Mouse (Mus musculus): Measurements from ENCODE around the gene Tnrc6a. TPM values are rescaled to one million over a fixed set of nuclear protein-coding genes. Genes with fewer than 3 reads are reported as not detected.

The Tnrc6a gene
- total RNA-seq, 2 experiments from 2014 or later: 41.7 to 45.1 TPM

DNA sequence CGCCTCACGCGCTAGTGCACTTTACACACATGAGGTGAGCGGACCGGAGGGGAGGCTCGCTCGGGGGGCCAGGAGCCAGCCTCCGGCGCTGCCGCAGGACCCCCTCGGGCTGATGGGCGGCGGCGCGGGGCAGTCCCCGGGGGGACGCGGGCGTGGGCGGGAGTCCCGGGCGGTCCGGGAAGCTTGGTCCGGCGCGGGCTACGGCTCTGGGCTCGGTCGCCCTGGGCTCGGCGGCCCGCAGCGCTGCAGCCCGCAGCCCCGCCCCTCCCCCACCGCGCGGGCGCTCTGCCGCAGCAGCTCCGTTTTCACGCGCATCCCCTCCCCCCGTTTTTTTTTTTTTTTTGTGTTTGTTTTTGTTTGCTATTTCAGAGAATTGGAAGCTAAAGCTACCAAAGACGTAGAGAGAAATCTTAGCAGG, 623 bp downstream of the Tnrc6a start:
- DNase-seq (ENCODE audit: low spot score in 2 of 2): peak in 1 of 2 experiments; percentile 42

DNA sequence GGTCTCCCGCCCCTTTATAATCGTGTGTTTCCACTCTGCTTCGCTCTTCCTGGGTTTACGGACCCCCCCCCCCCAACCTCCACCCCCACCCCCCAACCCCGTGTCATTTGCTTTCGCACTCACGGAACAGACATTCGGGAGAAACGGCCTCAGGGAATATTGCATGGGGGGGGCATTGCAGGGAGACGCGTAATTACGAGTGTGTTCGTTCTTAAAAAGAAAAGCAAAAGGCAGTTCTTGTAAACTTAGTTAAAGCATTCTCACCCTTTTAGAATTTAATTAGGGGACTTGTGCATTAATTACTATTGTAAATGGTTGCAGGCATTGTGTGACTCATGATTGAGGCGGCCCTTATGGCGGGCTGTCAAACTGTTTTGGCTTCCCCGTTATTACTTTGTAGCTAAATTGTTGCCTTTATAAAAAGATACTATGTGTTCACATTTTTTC, 1.1 kb downstream of the Tnrc6a start:
- no peak for DNase-seq (ENCODE audit: low spot score in 2 of 2)

DNA sequence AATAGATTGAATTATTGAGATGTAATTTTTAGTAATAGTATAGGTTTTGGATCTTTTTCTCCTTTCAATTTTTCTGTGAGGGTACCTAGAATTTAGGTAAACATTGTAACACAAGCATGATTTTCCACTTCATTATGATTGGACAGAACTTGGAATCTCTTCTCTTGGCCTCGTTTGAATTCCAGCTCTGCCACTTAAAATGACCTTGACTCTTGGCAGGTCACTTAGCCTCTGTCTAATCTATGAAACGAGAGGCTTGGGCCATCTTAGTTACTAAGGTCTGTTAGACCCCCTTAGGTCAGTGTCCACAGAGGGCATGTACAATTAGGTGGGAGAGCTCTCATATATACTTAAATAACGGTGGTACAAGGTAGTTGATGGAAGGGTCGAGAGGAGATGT, 2.4 kb downstream of the Tnrc6a start:
- DNase-seq (ENCODE audit: low spot score in 2 of 2): no peak

DNA sequence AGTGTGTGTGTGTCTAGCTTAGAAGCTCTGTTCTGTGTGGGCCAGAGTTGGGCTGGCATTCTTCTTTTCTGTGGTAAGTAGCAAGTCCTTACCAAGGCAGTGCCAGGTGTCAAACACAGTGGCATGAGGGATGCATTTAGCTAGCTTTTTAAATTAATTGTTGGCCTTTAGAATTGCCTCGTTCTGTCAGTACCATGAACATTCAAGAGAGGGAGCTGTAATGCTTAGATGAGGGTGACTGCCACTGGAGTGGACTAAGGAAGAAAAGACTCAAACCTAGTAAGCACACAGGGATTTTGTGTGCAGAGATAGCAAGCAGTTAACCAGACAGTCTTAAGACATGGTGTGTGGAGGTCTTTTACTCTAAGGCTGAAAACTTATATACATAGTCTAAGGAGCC, 3.6 kb downstream of the Tnrc6a start:
- no peak for DNase-seq (ENCODE audit: low spot score in 2 of 2)

DNA sequence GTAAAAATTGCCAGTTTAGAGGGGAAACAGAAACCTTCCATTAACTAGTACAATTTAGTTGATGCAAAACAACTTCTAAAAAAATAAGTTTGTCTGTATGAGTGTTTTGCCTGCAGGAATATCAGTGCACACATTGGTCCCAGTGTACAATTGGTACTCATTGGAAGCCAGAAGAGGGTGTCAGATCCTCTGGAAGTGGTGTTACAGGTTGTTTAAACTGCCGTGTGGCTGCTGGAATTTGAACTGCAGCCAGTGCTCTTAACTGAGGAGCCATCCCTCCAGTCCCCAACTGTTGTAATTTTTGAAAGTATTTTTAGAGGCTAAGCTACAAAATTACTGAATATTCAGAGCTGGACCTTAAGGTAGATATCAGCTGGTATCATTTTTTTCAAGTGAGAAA, 4.3 kb downstream of the Tnrc6a start:
- no peak for DNase-seq (ENCODE audit: low spot score in 2 of 2)

DNA sequence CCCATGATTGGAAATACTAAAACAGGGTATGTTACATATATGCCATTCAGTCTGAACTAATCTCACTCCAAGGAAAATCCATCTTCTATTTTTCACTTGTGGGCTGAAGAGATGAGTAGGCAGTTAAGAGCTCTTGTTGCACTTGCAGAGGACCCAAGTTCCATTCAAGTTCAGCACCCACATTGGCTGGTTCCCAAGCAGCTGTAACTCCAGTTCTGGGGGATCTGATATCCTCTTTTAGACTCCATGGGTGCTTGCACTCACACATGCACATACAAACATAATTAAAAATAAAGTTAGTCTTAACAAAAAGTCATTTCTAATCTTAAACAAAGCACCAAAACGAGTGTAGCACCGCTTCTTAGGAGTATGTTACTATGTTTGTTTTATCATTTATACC, 5.4 kb downstream of the Tnrc6a start:
- no peak for DNase-seq (ENCODE audit: low spot score in 2 of 2)

DNA sequence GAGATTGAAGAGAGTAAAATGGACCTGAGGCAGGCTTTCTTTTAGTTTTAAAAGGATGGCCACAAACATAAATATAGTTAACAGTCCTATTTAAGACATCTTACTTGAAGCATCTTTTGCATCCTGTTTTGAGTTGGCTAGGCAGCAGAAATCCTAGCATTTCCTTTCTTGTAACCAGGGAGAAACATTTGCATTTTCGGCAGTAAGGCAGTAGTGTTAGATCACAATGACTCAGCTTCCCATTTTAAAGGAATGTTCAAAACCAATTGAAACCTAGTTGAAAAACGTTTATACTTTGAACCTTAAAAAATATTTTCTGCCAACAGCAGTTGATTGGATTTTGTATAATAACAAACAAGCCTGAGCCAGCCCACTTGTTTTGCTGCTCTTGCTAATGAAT, 6.5 kb downstream of the Tnrc6a start:
- no peak for DNase-seq (ENCODE audit: low spot score in 2 of 2)

DNA sequence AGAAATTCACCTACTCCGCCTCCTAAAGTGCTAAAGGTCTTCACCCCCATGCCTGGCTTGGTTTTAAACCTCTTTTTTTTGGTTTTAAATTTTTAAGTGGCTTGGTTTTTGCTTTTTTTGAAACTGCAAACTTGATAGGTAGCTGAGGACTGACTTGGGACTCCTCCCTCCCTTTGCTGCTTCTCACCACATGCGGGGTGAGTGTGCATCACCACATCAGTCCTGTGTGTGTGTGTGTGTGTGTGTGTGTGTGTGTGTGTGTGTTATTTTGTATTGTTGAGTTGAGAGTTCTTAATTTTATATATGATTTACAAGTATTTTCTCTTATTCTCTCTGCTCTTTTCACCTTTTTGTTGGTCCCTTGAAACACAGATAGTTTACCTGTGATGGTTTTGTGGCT, 8.7 kb downstream of the Tnrc6a start:
- DNase-seq (ENCODE audit: low spot score in 2 of 2): no peak

DNA sequence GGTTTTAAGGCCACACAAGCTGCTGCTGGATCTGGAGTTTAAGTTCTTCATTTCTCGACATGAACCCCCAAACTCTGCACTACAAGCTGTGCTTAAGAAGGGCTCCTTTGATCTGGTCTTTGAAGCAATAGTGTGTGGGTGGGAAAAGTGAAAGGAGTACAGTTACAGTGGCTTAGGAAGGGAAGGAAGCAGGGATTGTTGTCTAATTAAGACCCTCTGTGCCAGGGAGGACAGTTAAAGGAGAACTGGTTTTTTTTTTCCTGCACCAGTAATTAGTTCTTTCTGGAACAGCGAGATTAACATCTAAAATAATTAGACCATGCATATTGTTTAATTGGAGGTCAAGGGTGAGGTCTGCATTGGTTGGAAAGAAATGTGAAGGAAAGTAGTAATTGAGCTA, 11.2 kb downstream of the Tnrc6a start:
- DNase-seq (ENCODE audit: low spot score in 2 of 2): no peak

DNA sequence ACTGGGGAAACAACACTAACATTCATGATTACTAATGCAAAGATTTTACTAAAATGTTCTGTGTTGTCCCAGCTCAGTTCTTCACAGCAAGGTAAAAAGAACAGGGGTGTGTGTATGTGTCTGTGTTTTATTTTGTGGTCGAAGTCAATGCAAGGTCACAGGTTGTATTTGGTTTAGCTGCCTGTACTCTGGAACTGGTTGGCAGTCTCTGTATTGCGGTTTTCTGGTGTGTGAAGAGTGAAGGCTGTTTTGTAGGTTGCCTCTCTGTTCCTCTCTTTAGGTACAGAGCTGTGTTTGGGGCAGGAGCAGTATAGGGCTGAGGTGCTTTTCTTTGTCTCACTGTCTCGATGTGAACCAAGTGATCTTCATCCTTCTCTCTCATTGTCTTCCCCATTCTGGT, 12.0 kb downstream of the Tnrc6a start:
- no peak for DNase-seq (ENCODE audit: low spot score in 2 of 2)

DNA sequence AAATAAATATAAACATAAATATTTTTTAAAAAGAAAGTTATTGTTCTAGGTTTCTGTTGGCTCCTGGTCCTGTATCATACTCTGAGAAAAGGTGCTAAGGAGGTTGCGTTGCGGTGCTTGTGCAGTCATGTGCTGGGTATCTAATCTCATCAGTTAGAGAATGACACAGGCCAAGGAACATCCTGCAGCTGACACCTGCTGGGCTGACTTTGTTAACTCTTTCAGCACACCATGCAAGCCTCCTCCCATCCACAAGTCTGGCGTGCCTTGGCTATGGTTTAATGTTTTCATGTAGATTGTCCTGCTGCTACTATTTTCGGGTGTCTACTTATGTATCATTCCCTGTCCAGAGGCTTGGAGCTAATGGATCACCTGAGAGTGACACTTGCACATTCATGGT, 14.3 kb downstream of the Tnrc6a start:
- no peak for DNase-seq (ENCODE audit: low spot score in 2 of 2)

DNA sequence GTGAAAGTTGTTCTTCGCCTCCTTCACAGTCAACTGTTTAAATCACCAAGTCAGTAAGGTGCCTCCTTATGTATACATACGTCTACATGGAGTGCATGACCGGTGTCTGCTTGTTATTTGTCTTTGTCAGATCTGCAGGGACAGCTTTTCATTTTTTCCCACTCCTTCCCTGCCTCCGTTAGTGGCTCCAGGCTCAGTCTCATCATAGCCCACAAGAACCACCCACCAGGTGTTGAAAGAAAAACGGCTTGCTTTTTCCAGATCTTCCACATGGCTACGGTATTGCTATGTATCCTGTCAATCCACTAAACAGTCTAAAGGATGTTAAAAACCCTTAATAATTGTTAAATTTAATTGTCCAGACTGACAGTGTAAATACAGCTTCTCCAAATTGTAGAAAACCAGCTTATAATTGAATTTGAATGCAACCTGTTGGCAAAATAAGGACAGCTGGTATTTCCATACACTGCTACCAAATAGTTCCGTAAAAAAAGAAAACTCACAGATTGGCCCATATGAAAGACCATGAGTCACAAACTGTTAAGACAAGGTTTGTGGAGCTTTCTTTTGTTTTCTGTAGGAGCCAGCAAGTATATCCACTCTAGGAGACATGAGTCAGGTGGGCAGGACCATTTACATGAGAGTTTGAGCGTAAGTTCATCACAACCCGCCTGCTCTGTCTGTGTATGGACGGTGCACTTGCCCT, 22.6 kb downstream of the Tnrc6a start:
- no peak for DNase-seq (ENCODE audit: low spot score in 2 of 2)

DNA sequence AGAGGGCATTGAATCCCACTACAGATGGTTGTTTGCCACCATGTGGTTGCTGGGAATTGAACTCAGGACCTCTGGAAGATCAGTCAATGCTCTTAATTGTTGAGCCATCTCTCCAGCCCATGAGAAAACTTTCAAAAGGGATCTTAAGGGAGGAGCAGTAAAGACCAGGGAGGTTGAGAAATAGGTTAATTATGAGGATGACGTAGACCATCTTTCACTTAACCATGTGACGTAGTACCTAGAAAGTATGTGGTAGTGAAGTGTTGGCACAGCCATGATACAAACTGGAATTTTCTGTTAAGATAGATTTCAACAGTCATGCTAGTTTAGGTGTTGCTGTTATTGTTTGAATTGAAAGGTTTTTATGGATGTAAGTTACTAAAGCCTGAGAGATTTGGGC, 24.1 kb downstream of the Tnrc6a start:
- DNase-seq (ENCODE audit: low spot score in 2 of 2): no peak

DNA sequence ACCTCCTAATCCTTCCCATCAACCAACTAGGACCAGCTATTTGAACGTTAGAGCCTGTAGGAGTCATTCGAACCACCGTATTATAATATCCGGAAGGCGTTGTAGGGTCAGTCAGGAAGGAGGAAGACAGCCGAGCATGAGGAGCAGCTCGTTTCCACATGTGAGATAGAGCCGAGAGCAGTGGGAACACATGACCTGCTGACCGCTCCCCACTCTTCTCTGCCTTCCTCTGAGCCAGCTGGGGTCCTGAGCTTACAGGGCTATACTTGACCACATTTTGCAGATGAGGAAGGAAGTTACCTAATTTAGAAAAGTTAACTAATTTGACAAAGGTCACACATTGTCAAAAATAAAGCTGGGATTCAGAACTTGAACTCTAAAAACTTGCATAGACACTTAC, 25.2 kb downstream of the Tnrc6a start:
- no peak for DNase-seq (ENCODE audit: low spot score in 2 of 2)

DNA sequence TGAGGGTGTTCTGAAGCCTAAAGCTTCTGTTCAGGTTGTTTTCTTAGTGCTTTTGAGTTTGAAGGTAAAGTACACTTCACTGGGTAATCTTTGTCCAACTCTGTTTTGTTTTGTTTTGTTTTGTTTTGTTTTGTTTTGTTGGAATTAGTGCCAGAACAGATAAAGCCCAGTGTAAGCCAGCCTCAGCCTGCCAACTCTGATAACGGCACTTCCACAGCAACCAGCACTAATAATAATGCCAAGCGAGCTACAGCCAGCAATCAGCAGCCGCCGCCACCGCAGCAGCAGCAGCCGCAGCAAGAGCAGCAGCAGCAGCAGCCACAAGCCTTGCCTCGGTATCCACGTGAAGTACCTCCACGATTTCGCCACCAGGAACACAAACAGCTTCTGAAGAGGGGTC, 38.7 kb downstream of the Tnrc6a start:
- DNase-seq (ENCODE audit: low spot score in 2 of 2): no peak

DNA sequence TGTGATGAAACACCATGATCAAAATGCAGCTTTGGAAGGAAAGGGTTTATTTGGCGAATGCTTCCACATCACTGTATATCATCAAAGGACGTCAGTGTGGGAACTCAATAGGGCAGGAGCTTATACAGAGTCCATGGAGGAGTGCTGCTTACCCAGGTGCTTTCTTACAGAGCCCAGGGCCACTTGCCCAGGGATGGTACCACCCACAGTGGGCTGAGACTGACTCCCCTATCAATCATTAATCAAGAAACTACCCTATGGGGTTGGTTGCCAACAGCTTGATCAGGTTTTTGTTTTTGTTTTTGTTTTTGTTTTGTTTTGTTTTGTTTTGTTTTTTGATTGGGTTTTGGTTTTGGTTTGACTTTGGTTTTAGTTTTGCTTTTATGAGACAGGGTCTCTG, 43.8 kb downstream of the Tnrc6a start:
- DNase-seq (ENCODE audit: low spot score in 2 of 2): no peak

DNA sequence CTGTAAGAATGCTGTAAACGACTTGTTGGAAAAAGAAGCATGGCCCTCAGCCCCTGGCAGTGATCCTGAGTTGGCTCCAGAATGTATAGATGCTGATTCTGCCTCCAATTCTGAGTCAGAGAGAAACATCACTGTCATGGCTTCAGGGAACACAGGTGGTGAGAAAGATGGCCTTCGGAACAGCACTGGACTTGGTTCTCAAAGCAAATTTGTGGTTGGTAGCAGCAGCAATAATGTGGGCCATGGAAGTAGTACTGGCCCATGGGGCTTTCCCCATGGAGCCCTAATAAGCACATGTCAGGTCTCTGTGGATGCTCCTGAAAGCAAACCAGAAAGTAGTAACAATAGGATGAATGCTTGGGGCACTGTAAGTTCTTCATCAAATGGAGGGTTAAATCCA, 45.9 kb downstream of the Tnrc6a start:
- no peak for DNase-seq (ENCODE audit: low spot score in 2 of 2)

DNA sequence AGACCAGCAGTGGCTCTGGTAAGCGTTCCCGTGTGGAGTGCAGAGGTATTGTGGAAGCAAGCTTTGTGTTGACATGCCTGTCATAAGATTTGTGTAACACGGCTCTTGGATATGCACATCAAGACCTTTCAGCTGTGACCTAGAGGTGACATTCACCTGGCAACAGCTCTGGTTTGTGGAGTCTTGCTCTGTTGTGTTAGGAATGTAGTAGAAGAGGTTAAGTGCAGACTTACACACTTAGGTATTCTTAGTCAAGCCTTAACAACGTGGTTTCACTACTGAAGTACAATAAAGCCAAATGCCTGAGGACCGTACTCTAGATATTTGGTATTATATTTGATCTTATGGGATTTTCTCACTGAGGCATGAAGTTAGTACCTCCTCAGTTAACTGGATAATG, 48.4 kb downstream of the Tnrc6a start:
- no peak for DNase-seq (ENCODE audit: low spot score in 2 of 2)

DNA sequence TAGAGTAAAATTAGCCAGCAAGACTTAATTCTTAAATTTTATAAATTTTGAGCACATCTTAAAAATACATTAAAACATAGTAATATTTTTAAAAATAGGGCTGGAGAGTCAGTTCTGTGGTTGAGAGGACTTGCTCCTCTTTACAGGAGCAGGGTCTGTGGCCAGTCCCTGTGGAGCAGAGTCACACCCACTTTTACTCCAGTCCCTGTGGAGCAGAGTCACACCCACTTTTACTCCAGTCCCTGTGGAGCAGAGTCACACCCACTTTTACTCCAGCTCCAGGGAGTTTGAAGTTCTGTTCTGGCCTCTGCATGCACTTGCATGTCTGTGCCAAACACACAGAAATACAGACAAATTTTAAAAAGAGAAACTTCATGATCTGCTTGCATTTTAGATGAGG, 53.5 kb downstream of the Tnrc6a start:
- no peak for DNase-seq (ENCODE audit: low spot score in 2 of 2)

DNA sequence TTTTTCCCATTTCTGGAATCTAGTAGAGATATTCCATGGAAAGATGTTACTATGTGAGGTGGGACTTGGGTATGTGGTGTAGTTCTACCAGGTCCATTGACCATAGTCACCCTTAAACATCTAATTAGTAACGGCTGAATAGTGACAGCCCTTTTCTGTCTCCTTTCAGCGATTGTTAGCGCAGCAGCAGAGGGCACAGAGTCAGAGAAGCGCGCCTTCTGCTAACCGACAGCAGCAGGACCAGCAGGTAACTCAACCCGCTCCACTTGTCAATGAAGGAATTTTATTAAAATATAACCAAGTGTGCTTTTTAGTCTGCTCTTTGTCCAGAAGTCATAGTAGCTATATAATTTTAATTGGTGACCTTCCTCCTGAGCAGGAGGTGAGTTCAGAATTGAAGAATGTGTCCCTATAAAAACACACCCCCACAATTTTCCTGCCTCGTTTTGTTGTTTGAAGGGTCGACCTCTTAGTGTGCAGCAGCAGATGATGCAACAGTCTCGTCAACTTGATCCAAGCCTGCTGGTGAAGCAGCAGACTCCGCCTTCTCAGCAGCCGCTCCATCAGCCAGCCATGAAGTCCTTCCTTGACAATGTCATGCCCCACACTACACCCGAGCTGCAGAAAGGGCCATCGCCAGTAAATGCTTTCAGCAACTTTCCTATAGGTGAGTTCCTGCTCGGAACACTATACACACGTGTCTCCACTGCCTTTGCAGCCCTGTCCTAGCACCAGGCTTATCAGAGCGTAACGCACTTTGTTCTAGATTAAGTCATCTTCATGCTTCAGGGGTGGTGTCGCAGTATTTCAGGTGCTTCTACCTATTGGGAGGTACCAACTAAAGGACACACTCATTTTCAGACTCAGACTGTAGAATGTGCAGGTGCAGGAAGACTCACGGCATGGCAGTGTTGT, 58.4 kb downstream of the Tnrc6a start:
- no peak for DNase-seq (ENCODE audit: low spot score in 2 of 2)

DNA sequence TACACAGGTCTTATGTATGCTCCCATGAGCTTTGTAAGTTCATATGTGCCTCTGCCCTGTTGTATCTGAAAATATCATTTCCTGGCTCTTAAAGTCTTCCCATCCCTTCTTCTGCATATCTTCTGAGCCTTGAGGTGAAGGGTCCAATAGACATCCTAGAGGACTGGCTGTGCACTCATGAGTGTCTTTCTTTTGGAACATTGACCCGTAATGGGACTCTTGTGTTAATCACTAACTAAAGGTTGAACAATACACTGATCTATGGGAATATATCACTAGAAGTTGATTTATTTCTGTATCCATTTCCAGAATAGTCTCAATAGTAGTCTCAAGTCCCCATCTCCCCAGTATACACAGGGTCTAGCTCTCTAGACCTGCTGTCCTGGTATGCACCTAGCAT, 61.2 kb downstream of the Tnrc6a start:
- no peak for DNase-seq (ENCODE audit: low spot score in 2 of 2)

DNA sequence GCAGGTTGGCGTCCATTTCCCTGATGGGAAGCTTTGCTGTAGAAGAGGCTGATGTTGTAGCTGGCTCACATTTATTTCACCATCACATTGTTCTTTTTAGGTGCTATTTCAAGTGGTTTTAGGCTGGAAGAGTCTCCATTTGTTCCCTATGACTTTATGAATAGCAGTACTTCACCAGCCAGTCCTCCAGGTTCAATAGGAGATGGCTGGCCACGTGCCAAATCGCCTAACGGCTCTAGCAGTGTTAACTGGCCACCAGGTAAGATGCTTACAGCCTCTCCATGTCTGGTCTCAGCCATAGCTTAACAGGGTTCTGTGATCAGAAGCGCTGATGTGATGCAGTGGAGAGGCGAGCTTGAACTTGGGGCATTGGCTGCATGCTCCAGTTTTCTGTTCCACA, 62.8 kb downstream of the Tnrc6a start:
- no peak for DNase-seq (ENCODE audit: low spot score in 2 of 2)

DNA sequence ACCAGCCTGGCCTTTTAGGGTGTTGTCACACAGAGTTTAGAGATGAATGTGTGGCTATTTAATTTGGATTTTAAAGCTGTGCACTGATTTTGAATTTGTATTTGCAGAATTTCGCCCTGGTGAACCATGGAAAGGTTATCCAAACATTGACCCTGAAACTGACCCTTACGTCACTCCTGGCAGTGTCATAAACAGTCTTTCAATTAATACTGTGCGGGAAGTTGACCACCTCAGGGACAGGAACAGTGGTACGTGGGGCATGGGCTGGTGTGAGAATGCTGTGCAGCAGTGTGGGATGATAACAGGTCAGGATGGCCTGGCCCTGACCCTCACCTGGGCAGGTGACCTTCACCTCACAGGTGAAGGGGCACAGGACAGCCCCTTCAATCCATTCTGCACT, 63.6 kb downstream of the Tnrc6a start:
- DNase-seq (ENCODE audit: low spot score in 2 of 2): no peak
